Mouse (Mus musculus): ENCODE data around the gene Slc25a27.

The Slc25a27 gene

DNA sequence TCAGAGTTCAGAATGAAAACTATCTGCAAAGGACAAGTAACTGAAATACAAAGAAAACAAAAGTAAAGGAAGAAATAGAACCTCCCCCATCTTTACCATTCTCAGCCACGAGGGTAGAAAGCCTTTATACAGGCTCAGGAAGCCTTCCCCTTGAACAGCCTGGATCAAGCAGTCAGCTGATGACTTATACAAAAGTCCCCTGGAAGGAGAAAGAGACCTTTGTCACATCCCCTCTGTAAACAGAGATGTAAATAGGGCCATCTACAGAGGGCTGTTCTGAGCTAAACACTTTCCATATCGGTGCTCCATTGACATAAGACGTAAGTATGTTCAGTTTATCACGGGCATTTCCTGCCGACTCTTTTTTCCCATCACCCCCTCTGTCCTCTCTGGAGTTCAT is 20.1 kb downstream of the Slc25a27 start:
- DNase-seq (ENCODE audit: low read depth, low spot score): peak; percentile 39

GRCm38 (mm10) chr17:43645136-43645535 is 21.9 kb downstream of the Slc25a27 start:
- no peak for DNase-seq (ENCODE audit: low read depth, low spot score)

- no peak for DNase-seq (ENCODE audit: low read depth, low spot score)
Observed at GRCm38 (mm10) chr17:43644375-43644774, 22.6 kb downstream of the Slc25a27 start.

- DNase-seq (ENCODE audit: low read depth, low spot score): no peak
Observed at GRCm38 (mm10) chr17:43643191-43643590, 23.8 kb downstream of the Slc25a27 start.

- no peak for DNase-seq (ENCODE audit: low read depth, low spot score)
Observed at GRCm38 (mm10) chr17:43640825-43641224, 26.2 kb downstream of the Slc25a27 start.

DNA sequence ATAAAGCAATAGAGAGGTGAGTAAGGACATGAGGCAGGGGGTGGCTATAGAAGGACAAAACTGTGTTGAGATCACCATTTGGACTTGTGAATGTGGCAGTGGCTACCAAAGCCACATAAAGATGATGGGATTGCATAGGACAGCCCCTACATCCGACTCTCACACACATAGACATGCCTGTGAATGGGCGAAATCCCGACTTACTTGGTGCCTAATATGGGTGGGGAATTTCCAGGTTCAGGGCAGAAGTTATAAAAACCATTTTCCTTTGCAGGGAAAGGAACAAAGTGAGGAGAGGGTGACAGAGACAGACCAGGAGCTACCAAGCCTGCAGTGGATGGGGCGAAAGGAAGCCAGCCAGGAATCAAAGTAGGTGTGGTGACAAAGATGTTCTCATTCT is 29.9 kb downstream of the Slc25a27 start:
- no peak for DNase-seq (ENCODE audit: low read depth, low spot score)

- DNase-seq (ENCODE audit: low read depth, low spot score): no peak
Observed at GRCm38 (mm10) chr17:43630427-43630760, 36.6 kb downstream of the Slc25a27 start.

- DNase-seq (ENCODE audit: low read depth, low spot score): no peak
Observed at GRCm38 (mm10) chr17:43629496-43630426, 37.3 kb downstream of the Slc25a27 start, which contains the start of gene Tdrd6. TSS of gene Tdrd6 (minus strand) at chr17:43630299.

- DNase-seq (ENCODE audit: low read depth, low spot score): no peak
Observed at GRCm38 (mm10) chr17:43629026-43629495, 38.0 kb downstream of the Slc25a27 start.

- DNase-seq (ENCODE audit: low read depth, low spot score): no peak
Observed at GRCm38 (mm10) chr17:43628246-43628645, 38.8 kb downstream of the Slc25a27 start.

DNA sequence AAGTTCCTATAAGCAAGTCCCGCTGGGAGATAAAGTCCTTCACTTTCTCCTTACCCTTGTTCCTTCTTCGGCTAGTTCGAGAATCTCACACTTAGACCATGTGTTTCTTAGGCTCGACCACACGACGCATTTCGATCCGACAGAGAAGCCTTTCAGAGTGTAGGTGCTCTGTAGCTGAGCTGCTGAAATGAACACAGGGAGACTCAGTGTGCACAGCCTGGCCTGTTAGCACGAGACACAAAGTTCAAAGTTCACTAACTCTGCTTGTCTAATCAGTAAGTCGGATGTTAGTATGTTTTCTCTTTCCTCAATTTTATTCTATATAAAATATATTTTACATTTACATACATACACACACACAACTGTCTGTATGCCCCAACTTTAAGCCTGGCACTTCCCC is 44.9 kb downstream of the Slc25a27 start:
- no peak for DNase-seq (ENCODE audit: low read depth, low spot score)

DNA sequence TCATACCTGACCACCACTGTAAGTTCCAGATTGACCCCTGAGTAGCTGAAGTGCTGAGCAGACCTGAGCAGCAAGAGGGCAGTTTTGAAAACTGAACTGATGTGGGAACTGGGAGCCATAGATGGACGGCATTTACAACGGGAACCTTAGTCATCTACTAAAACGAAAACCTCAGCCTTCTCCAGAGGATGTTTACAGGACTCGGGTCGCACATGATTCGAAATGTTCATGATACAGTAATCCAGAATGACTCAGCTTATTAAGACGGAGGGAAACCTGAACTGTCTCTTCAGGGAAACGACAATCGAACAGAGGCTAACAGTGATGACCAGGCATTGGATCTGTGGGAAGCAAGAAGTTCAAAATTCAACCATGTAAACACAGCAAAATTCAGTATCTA is 47.9 kb downstream of the Slc25a27 start:
- DNase-seq (ENCODE audit: low read depth, low spot score): no peak

- no peak for DNase-seq (ENCODE audit: low read depth, low spot score)
Observed at GRCm38 (mm10) chr17:43612221-43612620, 54.8 kb downstream of the Slc25a27 start.

DNA sequence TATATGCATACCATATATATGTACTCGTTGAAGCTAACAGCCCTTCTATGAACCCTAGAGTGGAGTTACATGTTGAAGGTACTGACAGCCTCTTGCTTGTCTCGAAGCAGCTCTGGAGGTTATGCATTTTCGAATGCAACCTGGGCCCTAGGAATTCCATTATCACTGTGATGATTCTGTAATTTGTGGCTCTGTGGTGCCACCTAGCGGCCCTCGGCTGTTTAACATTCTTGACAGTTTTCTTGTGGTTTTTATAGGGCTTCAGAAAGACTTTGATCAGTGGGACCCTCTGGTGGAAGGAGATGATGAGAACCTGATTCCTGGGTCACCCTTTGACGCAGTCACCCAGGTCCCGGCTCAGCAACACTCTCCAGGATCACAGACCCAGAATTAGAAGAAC is 55.4 kb downstream of the Slc25a27 start:
- DNase-seq (ENCODE audit: low read depth, low spot score): peak; percentile 64

- DNase-seq (ENCODE audit: low read depth, low spot score): peak; percentile 68
Observed at GRCm38 (mm10) chr17:43606704-43607103, 60.3 kb downstream of the Slc25a27 start.

DNA sequence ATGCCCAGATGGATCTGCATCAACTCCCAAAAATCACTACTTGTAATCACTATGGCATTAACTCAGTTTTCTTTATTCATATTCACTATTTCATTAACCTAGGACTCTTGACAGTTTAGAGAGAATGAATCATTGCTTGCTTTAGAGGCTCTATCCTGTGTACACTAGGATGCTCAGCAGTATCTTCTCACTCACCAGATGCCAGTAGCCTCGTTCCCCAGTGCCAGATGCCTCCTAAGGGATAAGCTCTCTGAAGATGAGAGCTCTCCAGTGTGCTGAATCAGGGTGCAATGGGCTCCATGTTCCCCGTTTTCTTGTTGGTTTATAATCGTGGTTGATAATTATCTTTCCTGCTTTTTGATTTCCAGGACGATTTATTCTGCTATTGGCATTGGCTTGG is 68.3 kb downstream of the Slc25a27 start:
- DNase-seq (ENCODE audit: low read depth, low spot score): peak; percentile 56

DNA sequence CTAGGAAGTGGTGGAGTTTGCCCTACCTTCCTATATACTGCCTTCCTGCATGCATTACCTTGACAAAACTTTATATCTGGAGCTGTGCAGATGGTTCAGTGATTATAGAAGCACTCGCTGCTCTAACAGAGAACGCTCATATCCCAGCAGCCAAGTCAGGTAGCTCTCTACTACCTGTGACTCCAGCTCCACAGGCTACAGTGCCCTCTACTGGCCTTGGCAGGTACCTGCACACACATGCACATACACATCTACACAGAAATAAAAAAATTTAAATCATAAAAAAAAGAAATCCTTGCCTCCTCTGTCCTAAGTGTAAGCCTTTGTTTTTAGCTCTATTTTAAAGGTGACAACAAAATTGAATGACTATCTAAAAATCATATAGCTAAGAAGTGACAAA is 69.3 kb downstream of the Slc25a27 start:
- DNase-seq (ENCODE audit: low read depth, low spot score): no peak

DNA sequence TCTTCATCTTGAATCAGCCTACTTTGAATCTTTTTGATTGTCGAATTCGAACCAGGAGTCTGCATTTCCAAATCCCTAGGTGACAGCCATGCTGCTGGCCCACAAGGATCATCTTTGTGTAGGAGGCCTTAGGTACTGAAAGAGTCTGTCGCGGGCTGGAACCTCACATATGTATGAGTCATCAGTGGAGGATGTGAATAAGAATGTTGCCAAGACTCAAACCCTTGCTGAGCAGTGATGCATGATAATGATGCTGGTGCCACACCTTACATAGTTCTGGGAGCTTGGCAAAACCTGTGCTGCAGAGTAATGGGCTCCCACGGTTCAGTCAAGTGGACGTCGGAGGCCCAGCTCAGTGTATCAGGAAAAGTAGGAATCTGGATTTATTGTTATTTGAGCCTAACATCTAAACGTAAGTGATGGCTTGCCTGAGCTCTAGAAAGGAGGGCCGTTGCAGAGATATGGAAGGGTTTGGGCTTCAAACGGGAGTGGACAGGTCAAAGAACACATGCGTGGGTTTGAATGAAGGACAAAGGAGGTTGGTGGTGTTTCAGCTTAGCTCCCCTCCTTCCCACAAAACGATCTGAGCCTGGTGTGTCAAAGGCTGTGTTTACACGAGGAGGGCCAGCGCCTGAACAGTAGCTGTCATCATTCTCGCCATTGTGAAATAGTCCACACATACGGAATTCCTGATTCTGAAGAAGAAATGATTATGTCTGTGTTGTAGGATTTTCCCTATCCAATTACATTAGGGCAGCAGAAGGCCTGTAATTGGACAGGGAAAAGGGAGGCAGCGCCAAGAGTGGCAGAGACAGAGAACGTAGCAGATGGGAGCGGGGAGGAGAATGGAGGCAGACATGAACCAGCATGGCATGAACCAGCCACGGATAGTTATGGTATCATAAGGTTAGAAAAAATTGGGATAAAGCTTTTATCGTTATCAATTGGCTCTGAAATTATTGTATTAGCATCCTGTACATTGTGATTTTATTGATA is 74.4 kb downstream of the Slc25a27 start:
- peak; percentile 85 for DNase-seq (ENCODE audit: low read depth, low spot score)
